In genomic region chr11:52267271-52267670, GRCm38 (mm10) we compare ENCODE assay signal across 25 mouse cellular contexts. TPM values are rescaled to one million over a fixed set of nuclear protein-coding genes. Genes with fewer than 3 reads are reported as not detected.
DNase-seq lines count a peak whose midpoint lies in the region; TF ChIP-seq lines count a peak whose summit lies in the region.
"Had no signal": no experiment of that assay in that cellular context is flagged by ENCODE, and none has a peak within 500 bp of the region (broad histone marks: within the 10 kb centered on the region; RNA-seq: fewer than 3 reads in every experiment).

No protein-coding gene starts in this region.

- intact Hi-C loops in heart, postnatal 36 days (cut with DNase I) = no loop called here

- 57% methylated on average over 5 of the region's 5 CpGs for WGBS in spleen, adult 2 months

- H3K27ac ChIP-seq in spleen, adult 2 months (ENCODE audit: insufficient read depth, low read length) = peak overlapping the region; percentile 71
- H3K27ac ChIP-seq: embryonic facial prominence, embryonic 15.5 days; gastrocnemius, adult 2 months; heart, embryonic 13.5 days; hindbrain, embryonic 12.5 days had no signal

- H3K4me1 ChIP-seq in spleen, adult 2 months (ENCODE audit: control insufficient read depth, insufficient read depth, insufficient read length) = peaks cover 38% of the 10 kb centered on the region; the same call in 1 of the 2 replicates

- TF ChIP-seq POLR2A in spleen, adult 2 months (IDR thresholded peaks at IDR 0.05; ENCODE audit: low read depth, low read length) = no peak

- H3K36me3 ChIP-seq in spleen, adult 2 months (ENCODE audit: control insufficient read depth, insufficient read depth, low read length) = no peaks in the 10 kb centered on the region
- H3K36me3 ChIP-seq: embryonic facial prominence, embryonic 15.5 days; heart, embryonic 13.5 days; hindbrain, embryonic 12.5 days had no signal

- no peak for TF ChIP-seq CTCF in spleen, adult 2 months (IDR thresholded peaks at IDR 0.05; ENCODE audit: extremely low read depth, insufficient read depth, insufficient read length, insufficient replicate concordance)

- H3K4me3 ChIP-seq in spleen, adult 2 months (ENCODE audit: extremely low read depth, insufficient read depth, insufficient read length) = no peak overlapping the region
- H3K4me3 ChIP-seq: embryonic facial prominence, embryonic 15.5 days; erythroblast, embryonic 14.5 days; forebrain, embryonic 10.5 days; gastrocnemius, adult 2 months; heart, embryonic 13.5 days; hindbrain, embryonic 12.5 days had no signal

- no peaks in the 10 kb centered on the region for H3K27me3 ChIP-seq in spleen, adult 2 months (ENCODE audit: control insufficient read depth, insufficient read depth, low read length)
- H3K27me3 ChIP-seq: embryonic facial prominence, embryonic 15.5 days; heart, embryonic 13.5 days; hindbrain, embryonic 12.5 days; Patski had no signal

- no peak for DNase-seq in spleen, adult 2 months (ENCODE audit: low read depth in 1 of 2, low spot score in 2 of 2)
- no peak for DNase-seq in spleen, postnatal 10 days (ENCODE audit: low spot score in 2 of 2)
- DNase-seq in T-cell, adult 2 months (ENCODE audit: low spot score) = peak; percentile 34
- DNase-seq in thymus, postnatal 25 days = peak; percentile 40
- no peak for DNase-seq in urinary bladder, postnatal 25 days (ENCODE audit: low spot score)
- DNase-seq in heart, postnatal 36 days = no peak
- DNase-seq: adrenal gland, adult 2 months; adrenal gland, postnatal 36 days; cerebellum, adult 2 months; cerebellum, postnatal 10 days; gastrocnemius, adult 2 months; heart, postnatal 4 days had no signal

RNA-seq across cellular contexts. Expression of gene Tcf7, which starts 15.5 kb away (rescaled TPM):
- 139 and 165 TPM in 2 replicates for polyA plus RNA-seq in spleen, adult 2 months (2012; rRNA removed)
- total RNA-seq in heart, postnatal 36 days (2021) = 1 to 10 TPM in 1 of 2 experiments, under 1 TPM in 1; 0.65 to 1.2 TPM

RNA-seq across cellular contexts. Expression of gene Skp1a, which starts 35.5 kb away (rescaled TPM):
- 4.5 and 6.3 TPM in 2 replicates for polyA plus RNA-seq in spleen, adult 2 months (2012; rRNA removed)
- 100 to 1,000 TPM; 241 to 246 TPM for total RNA-seq in heart, postnatal 36 days (2021)

RNA-seq across cellular contexts. Expression of gene Olfr1371, which starts 53.5 kb away (rescaled TPM):
- polyA plus RNA-seq in spleen, adult 2 months (2012; rRNA removed) = not detected in 2 replicates
- not detected for total RNA-seq in heart, postnatal 36 days (2021)
- total RNA-seq: adrenal gland, adult 2 months; adrenal gland, postnatal 36 days; gastrocnemius, adult 2 months; gastrocnemius, postnatal 25 days; granulocyte monocyte progenitor cell, adult 5-6 weeks; heart, adult 8-10 months; heart, postnatal 4 days had no signal
- polyA plus RNA-seq: adrenal gland, adult 2 months; cerebellum, adult 2 months; embryonic facial prominence, embryonic 11.5 days; embryonic facial prominence, embryonic 15.5 days; erythroblast, embryonic 14.5 days; forebrain, embryonic 10.5 days; forebrain, embryonic 14.5 days; heart, embryonic 13.5 days; heart, postnatal 0 days; hindbrain, embryonic 12.5 days; hindbrain, embryonic 16.5 days; Patski had no signal

Comparison
In these comparisons a context has a peak if more than half of its experiments do, and no peak if none do; other contexts are left out.
1. DNase-seq: peak in T-cell, adult 2 months (single experiment) and thymus, postnatal 25 days (single experiment); none in spleen, adult 2 months (0 of 2), spleen, postnatal 10 days (0 of 2), urinary bladder, postnatal 25 days (single experiment) and heart, postnatal 36 days (0 of 2).